Mouse (Mus musculus) neural tube, embryonic 10.5 days (tissue): ENCODE data around the gene Kcnh5.

Experiments
- DNase-seq: peaks from one replicate; pipeline ENCODE4 v3.0.0-alpha.2; 2017; ENCODE audit warnings: low spot score; ENCODE audit errors: extremely low spot score

Kcnh5 gene

DNA sequence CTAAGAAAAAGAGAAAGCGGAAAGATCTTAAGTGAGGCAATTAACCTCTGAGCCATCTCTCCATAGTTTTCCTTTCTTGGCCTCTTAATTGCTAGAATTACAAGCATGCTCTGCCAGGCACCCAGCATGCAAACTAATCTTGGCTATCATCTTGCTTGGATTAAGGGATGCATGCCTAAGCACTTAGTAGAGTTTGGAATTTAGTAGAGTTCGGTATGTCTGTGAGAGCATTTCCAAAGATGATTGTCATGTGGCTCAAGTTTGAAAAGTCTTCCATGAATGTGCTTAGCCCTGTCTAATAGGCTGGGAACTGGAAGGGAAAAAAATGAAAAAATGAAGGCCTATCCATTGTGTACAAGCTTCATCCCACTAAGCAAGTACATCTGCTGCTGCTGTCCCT is 224.5 kb downstream of the Kcnh5 start:
- DNase-seq, result no peak

DNA sequence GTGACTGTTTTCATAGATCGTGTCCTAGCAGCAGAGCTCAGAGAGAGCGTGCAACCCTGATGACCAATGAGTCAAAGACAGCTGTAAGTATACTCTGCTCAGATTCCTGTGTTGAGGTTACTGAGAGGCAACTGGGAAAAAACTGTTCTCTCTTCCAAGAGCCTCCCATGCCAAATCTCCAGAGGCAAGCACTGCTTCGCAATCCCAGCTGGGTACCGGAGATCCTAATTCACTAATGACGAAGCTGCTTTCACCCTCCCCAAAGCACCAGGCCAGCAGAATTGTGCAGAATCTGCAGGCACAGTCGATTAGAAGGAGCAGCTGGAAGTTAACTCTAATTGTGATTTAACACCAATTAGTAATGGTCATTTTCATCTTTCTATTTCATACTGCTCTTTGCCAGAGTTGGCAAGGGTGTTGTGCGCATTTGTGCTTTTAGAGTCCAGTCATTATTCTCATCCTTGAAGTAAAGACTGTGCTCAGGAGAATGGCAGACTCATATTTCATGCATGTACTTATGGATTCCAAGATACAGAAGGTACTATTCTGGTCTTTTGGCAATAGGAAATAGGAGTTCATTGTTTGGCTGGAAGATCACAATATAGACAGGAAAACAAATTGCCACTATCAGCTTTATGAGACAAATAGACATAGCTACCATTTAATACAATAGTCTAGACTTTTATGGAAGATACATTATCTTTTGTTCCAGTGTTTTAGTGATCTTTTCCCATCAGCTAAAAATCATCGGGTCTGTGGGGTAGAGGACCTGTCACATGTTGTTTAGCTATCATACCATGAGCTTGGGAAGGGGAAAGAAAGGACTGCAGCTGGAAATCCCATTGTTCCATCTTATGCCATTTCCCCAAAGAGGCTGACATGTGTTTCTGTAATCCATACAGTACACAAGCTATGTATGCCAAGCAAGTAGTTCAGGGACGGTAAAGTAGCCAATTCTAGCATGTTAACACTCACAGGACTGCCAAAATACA is 225.7 kb downstream of the Kcnh5 start:
- DNase-seq, result no peak

DNA sequence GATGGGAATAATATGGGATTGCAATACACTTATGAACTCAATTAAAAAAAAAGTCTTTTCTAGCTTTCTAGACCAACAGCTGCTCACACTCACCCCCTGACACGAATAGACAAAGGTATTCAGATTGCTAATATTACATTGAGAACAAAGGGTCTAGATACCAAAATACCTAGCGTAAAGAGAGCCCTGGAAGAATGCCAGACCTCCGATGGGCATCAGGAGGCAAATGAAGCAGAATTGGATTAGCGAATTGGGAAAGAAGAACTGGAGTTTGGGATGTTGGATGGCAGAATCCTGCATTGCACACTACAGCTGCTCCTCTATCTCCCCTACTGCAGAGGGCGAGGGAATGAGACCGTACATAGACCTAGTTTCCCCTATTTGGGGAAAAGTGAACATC is 275.8 kb downstream of the Kcnh5 start:
- no peak for DNase-seq

DNA sequence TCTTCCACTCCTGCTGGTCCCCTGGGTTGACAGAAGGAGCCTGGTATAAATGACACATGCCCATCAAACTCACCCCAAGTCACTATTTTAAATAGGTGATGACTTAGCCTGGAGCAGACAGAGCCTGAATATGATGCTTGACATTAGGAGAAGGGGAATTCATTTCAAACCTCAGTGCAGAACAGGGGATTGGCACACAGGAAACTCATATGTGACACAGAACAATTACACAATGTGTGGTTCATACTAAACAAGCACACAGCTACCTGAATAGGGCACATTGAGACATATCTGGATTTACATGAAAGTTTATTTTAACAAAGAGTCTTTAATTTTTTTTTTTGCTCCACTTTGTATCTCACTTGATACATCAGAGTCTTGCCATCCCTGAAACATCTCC is 276.4 kb downstream of the Kcnh5 start:
- no peak for DNase-seq

DNA sequence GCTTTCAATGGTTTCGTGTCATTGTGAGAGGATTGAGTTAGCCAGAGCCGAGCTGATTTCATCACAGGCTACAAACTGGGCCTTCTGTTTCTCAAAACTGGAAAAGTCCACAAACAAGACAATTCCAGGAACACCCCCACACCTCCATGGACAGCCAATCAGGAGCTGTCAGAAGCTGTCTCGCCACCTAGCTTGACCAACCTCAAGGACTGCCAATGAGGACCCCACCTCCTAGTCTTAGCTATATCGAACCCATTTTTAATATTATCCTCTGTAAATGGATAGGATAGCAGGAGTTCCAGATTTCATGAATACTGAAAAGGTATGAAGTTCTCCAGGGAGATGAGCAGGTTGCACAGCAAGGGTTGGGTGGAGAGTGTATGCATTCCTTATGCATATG is 278.1 kb downstream of the Kcnh5 start:
- no peak for DNase-seq

DNA sequence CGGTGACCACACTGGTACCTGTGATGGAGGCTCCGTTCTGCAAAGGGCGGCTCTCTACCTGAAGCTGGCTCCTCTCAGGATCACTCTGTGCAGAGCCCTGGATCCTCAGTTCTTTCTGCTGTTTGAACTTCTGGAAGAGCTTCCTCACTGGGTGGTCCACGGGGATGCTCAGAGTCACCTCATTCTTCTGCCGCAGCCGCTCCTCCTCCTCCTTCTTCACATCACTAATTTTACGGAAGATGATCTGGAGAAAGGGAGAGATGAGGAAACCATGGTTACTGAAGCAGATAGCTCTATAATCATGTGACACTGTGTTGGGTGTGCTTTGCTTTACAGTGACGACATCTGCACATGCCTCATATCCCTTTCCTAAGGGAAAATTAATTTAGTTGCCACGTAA is 278.9 kb downstream of the Kcnh5 start:
- DNase-seq, result no peak

DNA sequence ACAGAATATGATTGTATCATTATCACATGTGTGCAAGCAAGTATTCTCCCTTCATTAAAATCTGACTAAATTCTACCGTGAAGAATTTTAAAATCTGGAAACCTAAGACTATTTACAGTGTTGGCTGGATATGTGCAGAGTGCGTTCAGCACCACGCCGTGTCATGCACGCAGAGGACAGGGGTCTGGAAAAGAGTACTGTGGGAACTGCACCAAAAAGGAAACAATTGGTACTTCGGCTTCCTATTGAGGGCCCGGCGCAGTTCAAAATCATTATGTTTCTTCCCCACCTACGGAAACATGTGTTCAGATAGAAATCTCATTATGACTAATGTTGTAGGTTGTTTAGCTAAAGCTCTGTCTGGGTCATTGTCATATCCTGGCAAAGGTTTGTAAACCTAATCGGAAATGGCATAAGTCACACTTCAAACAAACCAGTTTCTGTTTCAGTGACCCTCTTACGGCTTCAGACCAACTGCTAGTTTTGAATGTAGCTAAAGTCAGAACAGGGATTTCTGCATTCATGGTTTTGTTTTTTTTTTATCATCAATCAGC is 282.2 kb downstream of the Kcnh5 start:
- no peak for DNase-seq

DNA sequence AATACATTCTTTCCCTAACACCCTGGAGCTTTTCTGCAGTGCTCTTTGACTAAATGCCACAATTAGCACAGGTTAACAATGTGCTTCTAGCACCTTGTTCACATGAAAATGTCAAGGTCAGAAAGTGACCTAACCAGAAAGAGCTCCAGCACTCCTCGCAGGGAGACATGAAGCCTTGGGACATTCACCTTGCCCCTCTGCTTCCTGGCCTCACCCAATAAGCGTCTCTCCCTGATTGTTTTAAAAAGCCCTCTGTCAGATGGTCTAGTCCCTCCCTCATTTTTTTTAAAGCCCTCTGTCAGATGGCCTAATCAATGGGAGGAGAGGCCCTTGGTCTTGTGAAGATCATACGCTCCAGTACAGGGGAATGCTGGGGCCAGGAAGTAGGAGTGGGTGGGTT is 287.7 kb downstream of the Kcnh5 start:
- DNase-seq, result no peak

DNA sequence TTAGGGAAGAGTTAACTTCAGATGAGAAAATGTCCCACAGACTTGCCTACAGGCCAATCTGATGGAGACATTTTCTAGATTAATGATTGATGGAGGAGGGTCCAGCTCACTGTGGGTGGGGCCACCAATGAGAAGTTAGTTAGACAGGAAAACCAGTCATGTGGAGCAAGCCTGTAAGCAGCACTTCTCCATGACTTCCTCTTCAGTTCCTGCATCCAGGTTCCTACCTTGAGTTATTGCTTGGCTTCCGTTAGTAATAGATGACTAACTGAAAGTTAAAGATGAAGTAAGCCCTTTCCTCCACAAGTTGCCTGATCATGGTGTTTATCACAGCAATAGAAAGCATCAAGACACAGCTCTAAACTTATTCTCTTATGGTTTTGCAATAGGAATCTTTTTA is 290.1 kb downstream of the Kcnh5 start:
- DNase-seq, result no peak

DNA sequence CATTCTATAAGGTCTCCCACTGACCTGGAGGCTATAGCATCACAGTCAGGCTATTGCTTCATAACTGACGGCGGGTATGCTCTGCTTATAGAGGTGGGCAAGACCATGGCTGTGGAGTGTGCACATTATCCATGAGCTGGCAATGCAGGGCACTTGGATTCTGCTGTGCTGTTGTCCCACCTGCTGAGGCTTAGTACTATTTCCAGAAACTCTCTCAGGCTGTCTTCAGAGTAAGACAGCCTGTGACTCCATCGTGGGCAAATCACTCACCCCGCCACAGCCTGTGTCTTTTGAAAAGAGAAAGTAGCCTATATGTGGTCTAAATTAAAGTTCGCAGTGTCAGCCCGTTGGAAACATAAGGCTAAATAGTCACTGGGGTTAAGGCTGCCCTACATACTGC is 295.8 kb downstream of the Kcnh5 start:
- no peak for DNase-seq

DNA sequence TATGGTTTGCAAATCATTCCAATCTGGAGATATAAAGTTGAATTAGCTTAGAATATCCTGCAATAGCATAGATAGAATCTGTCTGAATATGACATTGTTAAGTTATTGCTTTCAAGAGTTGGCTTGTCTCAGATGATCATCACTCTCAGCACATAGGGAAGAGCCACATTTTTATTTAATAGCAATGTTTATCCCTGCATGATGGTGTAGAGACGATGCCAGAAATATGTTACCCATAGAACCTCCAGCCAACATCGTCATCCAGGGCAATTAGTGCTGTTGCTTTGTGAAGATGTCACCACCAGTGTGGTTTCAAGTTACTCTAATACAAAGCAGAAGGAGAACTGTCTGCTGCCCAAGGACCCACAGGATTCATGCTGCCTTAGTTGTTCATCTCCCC is 321.5 kb downstream of the Kcnh5 start:
- DNase-seq, result no peak

DNA sequence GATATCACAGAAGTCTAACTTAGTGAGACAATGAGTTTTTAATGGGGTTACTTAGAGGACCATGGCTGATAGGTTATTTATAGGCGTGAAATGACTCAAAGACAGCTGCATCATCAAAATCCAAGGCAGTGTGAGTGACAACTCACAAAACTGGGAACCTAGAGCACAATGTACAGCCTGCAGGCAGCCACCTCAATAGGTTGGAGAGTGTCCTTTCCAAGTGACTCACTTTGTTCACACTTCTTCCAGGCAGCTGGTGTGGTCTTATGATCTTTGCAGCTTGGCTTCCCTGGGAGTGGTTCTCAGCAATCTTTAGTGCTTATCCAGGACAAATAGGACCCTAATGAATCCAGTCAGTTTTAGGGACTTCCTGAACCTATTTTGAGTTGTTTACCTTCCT is 322.9 kb downstream of the Kcnh5 start:
- DNase-seq, result no peak

DNA sequence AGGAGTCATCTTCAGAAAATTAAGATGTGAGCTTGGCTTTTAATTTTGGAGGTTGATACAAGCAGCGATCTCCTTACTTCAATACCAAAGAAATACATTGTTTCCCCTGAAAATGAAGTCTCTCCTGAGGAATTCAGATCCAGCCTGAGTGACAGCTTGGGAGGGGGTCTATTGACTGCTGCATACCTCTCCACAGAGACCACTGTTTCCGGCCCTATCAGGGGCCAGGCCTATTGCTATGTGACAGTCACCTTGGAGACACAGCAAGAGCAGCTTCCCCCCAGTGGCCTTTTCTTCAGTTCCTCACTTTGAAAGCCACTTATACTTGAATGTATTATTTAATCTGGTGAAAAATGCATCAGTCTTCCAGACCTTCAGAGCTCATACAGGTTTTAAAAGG is 326.8 kb downstream of the Kcnh5 start:
- no peak for DNase-seq

DNA sequence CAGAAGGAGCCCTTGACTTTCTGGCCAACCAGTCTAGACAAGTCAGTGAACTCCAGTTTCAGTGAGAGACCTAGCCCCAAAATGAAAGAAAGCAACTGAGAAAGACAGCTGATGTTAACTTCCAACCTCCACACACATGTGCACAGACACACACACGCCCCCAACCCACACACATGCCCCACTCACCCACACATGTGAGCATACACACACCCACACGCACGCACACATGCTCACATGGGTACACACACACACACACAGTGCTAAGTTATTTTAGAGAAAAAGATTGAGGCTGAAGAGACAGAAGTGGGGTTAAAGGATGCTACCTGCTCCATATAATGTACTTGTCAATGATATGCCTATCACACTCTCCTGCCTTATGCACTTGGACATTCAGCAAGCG is 327.2 kb downstream of the Kcnh5 start:
- DNase-seq, result no peak

DNA sequence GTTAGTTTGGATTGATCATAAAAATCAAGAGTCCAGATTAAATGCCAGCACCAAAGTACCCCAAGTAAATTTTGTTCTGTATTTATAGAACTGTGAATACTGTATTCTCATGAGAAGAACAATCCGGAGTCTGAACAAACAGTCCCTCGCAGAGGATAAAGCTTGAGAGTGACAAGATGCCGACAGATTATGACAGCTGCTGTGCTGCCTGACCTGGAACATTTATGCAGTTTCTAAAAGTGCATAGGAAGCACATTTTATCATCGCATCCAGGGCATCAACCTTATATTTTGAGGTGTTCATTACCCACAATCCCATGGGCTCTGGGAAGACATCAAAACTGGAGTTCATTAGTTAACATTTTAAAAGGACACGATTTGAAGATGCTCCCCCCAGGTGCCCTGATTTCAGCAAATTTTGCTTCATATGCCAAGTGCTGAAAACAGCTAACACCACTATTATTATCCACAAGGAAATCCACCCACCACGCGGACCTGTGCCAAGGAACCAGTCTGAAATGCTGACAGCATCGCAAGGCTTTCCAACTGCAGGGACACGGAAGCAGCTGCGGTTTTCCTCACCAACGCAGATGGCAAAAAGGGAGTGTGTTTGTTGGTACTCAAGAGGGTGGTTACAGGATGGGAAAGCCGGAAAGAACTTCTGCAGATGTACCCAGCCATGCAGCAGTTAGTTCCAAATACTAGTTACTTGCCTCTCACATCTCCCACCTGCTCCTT is 328.4 kb downstream of the Kcnh5 start:
- no peak for DNase-seq
